Mouse (Mus musculus) limb, embryonic 15.5 days (tissue): Measurements from ENCODE around the gene Zfp831. TPM values are rescaled to one million over a fixed set of nuclear protein-coding genes. Genes with fewer than 3 reads are reported as not detected.

ENCODE experiments used
- ATAC-seq: fragments of 200-750 bp; cut with Nextera tagmentation; 2 replicates; pipeline ENCODE4 v1.8.0; 2017; ENCODE audit warnings: low read depth, moderate TSS enrichment; ENCODE audit not compliant: insufficient number of reproducible peaks, low FRiP score, low TSS enrichment
- H3K27ac ChIP-seq: fragments of 300-500 bp; sonication (generic); 2 replicates; pipeline ENCODE4 v1.5.1; 2015; ENCODE audit warnings: moderate library complexity, mild to moderate bottlenecking, inconsistent platforms
- H3K27me3 ChIP-seq: fragments of 300-500 bp; sonication (generic); 2 replicates; pipeline ENCODE4 v1.6.1; 2015; ENCODE audit warnings: inconsistent platforms
- H3K36me3 ChIP-seq: fragments of 300-500 bp; sonication (generic); 2 replicates; pipeline ENCODE4 v1.6.1; 2015; ENCODE audit warnings: inconsistent platforms
- H3K4me1 ChIP-seq: fragments of 300-500 bp; sonication (generic); 2 replicates; pipeline ENCODE4 v1.6.1; 2015; ENCODE audit warnings: inconsistent platforms
- H3K4me2 ChIP-seq: fragments of 300-500 bp; sonication (generic); 2 replicates; pipeline ENCODE4 v1.6.1; 2015; ENCODE audit warnings: mild to moderate bottlenecking, inconsistent platforms
- H3K4me3 ChIP-seq: fragments of 300-500 bp; sonication (generic); 2 replicates; pipeline ENCODE4 v1.5.1; 2015; ENCODE audit warnings: mild to moderate bottlenecking, inconsistent platforms
- H3K9ac ChIP-seq: fragments of 300-500 bp; sonication (generic); 2 replicates; pipeline ENCODE4 v1.6.1; 2015; ENCODE audit warnings: inconsistent platforms
- H3K9me3 ChIP-seq: fragments of 300-500 bp; sonication (generic); 2 replicates; pipeline ENCODE4 v1.6.1; 2016; ENCODE audit warnings: inconsistent platforms
- WGBS: fragments of 180-500 bp; shearing (Covaris S2); methylation state at CpG from one replicate; pipeline ENCODE4 v1.1.7; 2015; 5-methylcytosine and 5-hydroxymethylcytosine counted together
- polyA plus RNA-seq: library from polyadenylated mRNA; unstranded; fragments of >200 nt; fragmentation: Nextera tagmentation; extraction: Ambion mirVana; gene quantifications from 2 replicates; pipeline ENCODE4 v1.2.1, GENCODE M21; 2015

Gene Zfp831
- polyA plus RNA-seq, 1 experiment from 2014 or later = not detected

- no peaks in the 10 kb centered on the region for H3K9me3 ChIP-seq
- no peak overlapping the region for H3K4me2 ChIP-seq
- H3K27me3 ChIP-seq = 0 out of 2 replicates have a peak, but pooled peaks cover 5% of the 10 kb centered on the region
- H3K4me1 ChIP-seq = peaks cover 21% of the 10 kb centered on the region
- H3K27ac ChIP-seq = no peak overlapping the region
- ATAC-seq = no peak
- H3K9ac ChIP-seq = no peak overlapping the region
- WGBS = 18% methylated on average over 9 of the region's 9 CpGs
- H3K4me3 ChIP-seq = no peak overlapping the region
- no peaks in the 10 kb centered on the region for H3K36me3 ChIP-seq
Measured at GRCm38 (mm10) chr2:174675642-174676041, 32.3 kb downstream of the Zfp831 start.

GRCm38 (mm10) chr2:174701351-174701750 lies 58.0 kb downstream of the Zfp831 start:
- WGBS = 71% methylated on average over 8 of the region's 8 CpGs
- Histone ChIP-seq H3K9me3 (no peaks in the 10 kb centered on the region), H3K27me3 (no peaks in the 10 kb centered on the region), H3K9ac (no peak overlapping the region), H3K4me3 (no peak overlapping the region), H3K36me3 (no peaks in the 10 kb centered on the region), H3K27ac (no peak overlapping the region), H3K4me1 (no peaks in the 10 kb centered on the region), H3K4me2 (no peak overlapping the region)
- ATAC-seq = no peak

- Histone ChIP-seq H3K27ac (no peak overlapping the region), H3K4me3 (no peak overlapping the region), H3K9ac (no peak overlapping the region), H3K36me3 (no peaks in the 10 kb centered on the region), H3K9me3 (no peaks in the 10 kb centered on the region), H3K4me1 (no peaks in the 10 kb centered on the region), H3K4me2 (no peak overlapping the region), H3K27me3 (no peaks in the 10 kb centered on the region)
- no peak for ATAC-seq
- WGBS = 82% methylated on average over 16 of the region's 16 CpGs
Measured at GRCm38 (mm10) chr2:174707101-174707500, 63.8 kb downstream of the Zfp831 start.

- Histone ChIP-seq H3K36me3 (no peaks in the 10 kb centered on the region), H3K4me2 (no peak overlapping the region), H3K4me3 (no peak overlapping the region), H3K27me3 (no peaks in the 10 kb centered on the region), H3K9me3 (no peaks in the 10 kb centered on the region), H3K4me1 (no peaks in the 10 kb centered on the region), H3K9ac (no peak overlapping the region), H3K27ac (no peak overlapping the region)
- no peak for ATAC-seq
- WGBS = 58% methylated on average over 4 of the region's 4 CpGs
Measured at GRCm38 (mm10) chr2:174708587-174708986, 65.3 kb downstream of the Zfp831 start.

- no peak overlapping the region for H3K27ac ChIP-seq
- H3K4me1 ChIP-seq = no peaks in the 10 kb centered on the region
- H3K9me3 ChIP-seq = no peaks in the 10 kb centered on the region
- no peak overlapping the region for H3K9ac ChIP-seq
- WGBS = 70% methylated on average over 3 of the region's 3 CpGs
- no peaks in the 10 kb centered on the region for H3K36me3 ChIP-seq
- ATAC-seq = no peak
- H3K4me2 ChIP-seq = no peak overlapping the region
- H3K27me3 ChIP-seq = no peaks in the 10 kb centered on the region
- H3K4me3 ChIP-seq = no peak overlapping the region
Measured at GRCm38 (mm10) chr2:174710185-174710584, 66.9 kb downstream of the Zfp831 start.

- WGBS = 98% methylated on average over 1 of the region's 1 CpGs
- Histone ChIP-seq H3K27me3 (no peaks in the 10 kb centered on the region), H3K9me3 (no peaks in the 10 kb centered on the region), H3K4me2 (no peak overlapping the region), H3K36me3 (no peaks in the 10 kb centered on the region), H3K27ac (no peak overlapping the region), H3K4me3 (no peak overlapping the region), H3K4me1 (no peaks in the 10 kb centered on the region), H3K9ac (no peak overlapping the region)
- no peak for ATAC-seq
Measured at GRCm38 (mm10) chr2:174712043-174712442, 68.7 kb downstream of the Zfp831 start.

GRCm38 (mm10) chr2:174715938-174716337 lies 72.6 kb downstream of the Zfp831 start:
- Histone ChIP-seq H3K4me3 (no peak overlapping the region), H3K9ac (no peak overlapping the region), H3K4me2 (no peak overlapping the region), H3K9me3 (no peaks in the 10 kb centered on the region), H3K4me1 (no peaks in the 10 kb centered on the region), H3K36me3 (no peaks in the 10 kb centered on the region), H3K27me3 (no peaks in the 10 kb centered on the region), H3K27ac (no peak overlapping the region)
- ATAC-seq = no peak

GRCm38 (mm10) chr2:174717857-174718256 lies 74.5 kb downstream of the Zfp831 start:
- Histone ChIP-seq H3K9me3 (no peaks in the 10 kb centered on the region), H3K4me3 (no peak overlapping the region), H3K36me3 (no peaks in the 10 kb centered on the region), H3K4me1 (no peaks in the 10 kb centered on the region), H3K27ac (no peak overlapping the region), H3K27me3 (no peaks in the 10 kb centered on the region), H3K4me2 (no peak overlapping the region), H3K9ac (no peak overlapping the region)
- ATAC-seq = no peak
- 74% methylated on average over 4 of the region's 4 CpGs for WGBS

- Histone ChIP-seq H3K36me3 (no peaks in the 10 kb centered on the region), H3K9ac (no peak overlapping the region), H3K27ac (no peak overlapping the region), H3K4me1 (no peaks in the 10 kb centered on the region), H3K4me2 (no peak overlapping the region), H3K27me3 (no peaks in the 10 kb centered on the region), H3K9me3 (no peaks in the 10 kb centered on the region), H3K4me3 (no peak overlapping the region)
- no peak for ATAC-seq
- 39% methylated on average over 10 of the region's 10 CpGs for WGBS
Measured at GRCm38 (mm10) chr2:174727114-174727823, 83.9 kb downstream of the Zfp831 start.

- Histone ChIP-seq H3K36me3 (no peaks in the 10 kb centered on the region), H3K4me3 (no peak overlapping the region), H3K4me1 (no peaks in the 10 kb centered on the region), H3K27me3 (no peaks in the 10 kb centered on the region), H3K27ac (no peak overlapping the region), H3K9ac (no peak overlapping the region), H3K9me3 (no peaks in the 10 kb centered on the region), H3K4me2 (no peak overlapping the region)
- ATAC-seq = no peak
- 77% methylated on average over 5 of the region's 5 CpGs for WGBS
Measured at GRCm38 (mm10) chr2:174731939-174732338, 88.6 kb downstream of the Zfp831 start.

GRCm38 (mm10) chr2:174735270-174735669 lies 91.9 kb downstream of the Zfp831 start:
- no peaks in the 10 kb centered on the region for H3K36me3 ChIP-seq
- no peaks in the 10 kb centered on the region for H3K9me3 ChIP-seq
- H3K9ac ChIP-seq = no peak overlapping the region
- no peak for ATAC-seq
- WGBS = 89% methylated on average over 1 of the region's 1 CpGs
- no peak overlapping the region for H3K4me3 ChIP-seq
- H3K4me1 ChIP-seq = no peaks in the 10 kb centered on the region
- H3K27ac ChIP-seq = no peak overlapping the region
- no peak overlapping the region for H3K4me2 ChIP-seq
- H3K27me3 ChIP-seq = no peaks in the 10 kb centered on the region

- no peaks in the 10 kb centered on the region for H3K9me3 ChIP-seq
- H3K9ac ChIP-seq = no peak overlapping the region
- no peaks in the 10 kb centered on the region for H3K36me3 ChIP-seq
- H3K27ac ChIP-seq = no peak overlapping the region
- WGBS = 87% methylated on average over 1 of the region's 1 CpGs
- ATAC-seq = no peak
- H3K4me3 ChIP-seq = no peak overlapping the region
- no peaks in the 10 kb centered on the region for H3K27me3 ChIP-seq
- no peaks in the 10 kb centered on the region for H3K4me1 ChIP-seq
- no peak overlapping the region for H3K4me2 ChIP-seq
Measured at GRCm38 (mm10) chr2:174747182-174747581, 103.8 kb downstream of the Zfp831 start.

- Histone ChIP-seq H3K27me3 (no peaks in the 10 kb centered on the region), H3K9ac (no peak overlapping the region), H3K27ac (no peak overlapping the region), H3K36me3 (no peaks in the 10 kb centered on the region), H3K4me1 (0 out of 2 replicates have a peak, but pooled peaks cover 3% of the 10 kb centered on the region), H3K9me3 (no peaks in the 10 kb centered on the region), H3K4me3 (no peak overlapping the region), H3K4me2 (no peak overlapping the region)
- WGBS = 68% methylated on average over 8 of the region's 8 CpGs
- ATAC-seq = no peak
Measured at GRCm38 (mm10) chr2:174748381-174748780, 105.0 kb downstream of the Zfp831 start.
